Mouse (Mus musculus): ENCODE measurements around the gene Panx2.

DNA sequence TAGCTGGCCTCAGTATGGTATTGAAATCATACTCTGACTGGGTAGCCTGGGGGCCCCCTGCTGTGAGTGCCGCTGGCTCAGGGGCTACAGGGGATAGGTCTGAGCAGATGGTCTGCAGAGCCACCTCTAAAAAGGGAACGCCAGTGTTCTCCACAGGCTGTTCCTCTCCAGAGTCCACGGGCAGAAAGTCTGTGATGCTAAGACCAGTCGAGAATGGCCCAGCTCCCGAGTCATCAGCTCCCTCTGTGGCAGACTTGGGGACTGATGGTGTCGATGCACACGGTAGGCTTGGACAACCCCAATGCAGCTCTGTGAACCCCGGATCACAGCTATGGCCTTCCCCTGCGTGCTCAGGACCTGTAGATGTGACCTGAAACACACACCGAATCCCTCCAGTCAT, 44.4 kb downstream of the Panx2 start:
- TF ChIP-seq CTCF (conservative IDR thresholded peaks at IDR 0.05; ENCODE audit: insufficient read depth, insufficient read length, low read depth, low read length) (no peak), POLR2A (IDR thresholded peaks at IDR 0.05; ENCODE audit: low read depth, low read length) (no peak)
